Mouse (Mus musculus) liver, embryonic 12.5 days (tissue): ENCODE measurements around the gene A330070K13Rik. TPM values are rescaled to one million over a fixed set of nuclear protein-coding genes. Genes with fewer than 3 reads are reported as not detected.

Source experiments
- polyA plus RNA-seq: library from polyadenylated mRNA; unstranded; fragments of >200 nt; fragmentation: Nextera tagmentation; extraction: Ambion mirVana; gene quantifications from 2 replicates; pipeline ENCODE4 v1.2.1, GENCODE M21; 2016

The A330070K13Rik gene
- polyA plus RNA-seq, 1 experiment from 2014 or later = not detected

Other genes starting within 250 kb of the A330070K13Rik start
- 7.8 and 8.0 TPM in 2 replicates for gene Kctd7, start 239.8 kb downstream of the A330070K13Rik start, polyA plus RNA-seq
- gene Rabgef1, start 212.8 kb downstream of the A330070K13Rik start, polyA plus RNA-seq = 31.9 and 34.5 TPM in 2 replicates
- gene Tmem248, start 167.6 kb downstream of the A330070K13Rik start, polyA plus RNA-seq = 45.4 and 46.4 TPM in 2 replicates
- 64.5 and 68.1 TPM in 2 replicates for gene Sbds, start 129.1 kb downstream of the A330070K13Rik start, polyA plus RNA-seq
- 21.2 and 21.6 TPM in 2 replicates for gene Tyw1, start 129.0 kb downstream of the A330070K13Rik start, polyA plus RNA-seq
- 0.10 TPM in 1 of 2 replicates, not detected in the other for gene Caln1, start 15.2 kb downstream of the A330070K13Rik start, polyA plus RNA-seq